Mouse (Mus musculus) liver, adult 2 months (tissue): ENCODE results near the gene Nif3l1.

ENCODE experiments used
- CTCF ChIP-seq: fragments of 200-500 bp; IDR thresholded peaks from 2 replicates; pipeline ENCODE4 v1.5.1; 2011; ENCODE audit warnings: low read depth, low read length, control low read depth
- POLR2A ChIP-seq: fragments of 200-500 bp; IDR thresholded peaks from 2 replicates; pipeline ENCODE4 v1.6.1; 2011; ENCODE audit warnings: low read length, control low read depth; ENCODE audit not compliant: insufficient read depth; ENCODE audit errors: extremely low read depth

GRCm38 (mm10) chr1:58415442-58415841, 29.5 kb upstream of the Nif3l1 start:
- TF ChIP-seq CTCF (no peak), POLR2A (no peak)
